Mouse (Mus musculus): ENCODE measurements around the gene Olfr517. TPM values are rescaled to one million over a fixed set of nuclear protein-coding genes. Genes with fewer than 3 reads are reported as not detected.

Gene Olfr517
- total RNA-seq (2021), result not detected
- long read RNA-seq, experiment 1, result 0 reads
- long read RNA-seq, experiment 2, result 0 reads

DNA sequence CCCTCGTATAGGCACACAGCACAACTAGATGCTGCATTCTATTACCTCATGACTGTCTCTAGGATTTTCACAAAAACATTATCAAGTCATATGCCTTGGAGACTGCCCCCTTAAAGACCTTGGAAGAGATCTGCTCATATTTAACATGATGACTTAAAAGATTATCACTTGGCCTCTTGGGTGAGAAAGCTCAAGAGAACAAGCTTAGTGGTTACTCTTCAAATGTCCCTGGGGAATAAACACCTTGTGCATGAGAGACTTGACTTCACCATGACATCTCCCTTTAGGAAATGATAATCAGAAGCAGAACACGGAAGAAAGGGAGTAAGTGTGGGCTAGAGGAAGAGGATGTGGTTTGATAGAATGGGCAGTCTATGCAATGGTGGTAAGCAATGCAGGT, at the start of gene Olfr517:
Gene Olfr517, minus strand, starts transcription at position 101 of the 400 bp plus-strand sequence.
- DNase-seq (ENCODE audit: low spot score), result no peak

DNA sequence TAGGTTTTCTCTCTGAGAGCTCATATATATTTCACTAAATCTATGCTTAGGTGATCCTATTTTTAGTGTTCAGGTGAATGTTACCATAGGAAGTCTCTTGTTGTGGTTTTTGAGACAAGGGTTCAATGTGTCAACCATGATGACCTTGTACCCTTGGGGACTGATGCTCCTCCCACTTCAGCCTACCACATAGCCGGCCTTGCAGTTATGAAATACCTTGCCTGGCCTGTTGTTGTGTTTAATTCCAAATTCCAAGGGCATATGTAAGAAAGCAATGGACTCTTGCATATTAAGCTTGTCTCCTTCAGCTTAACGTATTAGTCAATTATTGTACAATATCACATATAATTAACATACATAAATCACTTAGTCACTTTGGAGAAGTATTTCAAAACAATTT, 31.8 kb upstream of the Olfr517 start:
- DNase-seq (ENCODE audit: low spot score), result no peak

DNA sequence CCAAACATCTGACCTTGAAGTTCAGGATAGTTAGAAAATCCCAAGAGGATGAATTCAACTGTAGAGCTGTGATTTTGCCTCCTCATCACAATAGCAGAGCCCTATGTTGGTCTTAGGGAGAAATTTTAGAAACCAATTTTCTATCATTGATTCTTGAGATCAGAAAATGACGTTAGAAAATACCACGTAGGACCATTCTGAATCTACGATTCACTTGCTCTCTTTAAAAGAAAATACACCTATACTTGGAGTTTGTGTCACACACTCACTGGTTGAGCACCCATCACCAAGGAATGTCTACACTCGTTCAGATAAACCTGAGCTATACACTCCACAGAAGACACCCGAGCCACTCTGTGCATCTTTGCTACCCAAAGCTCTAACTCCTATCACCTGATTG, 22.1 kb upstream of the Olfr517 start, which contains the start of gene Olfr519:
Gene Olfr519, minus strand, starts transcription at position 101 of the 400 bp plus-strand sequence.
- DNase-seq (ENCODE audit: low spot score), result no peak

DNA sequence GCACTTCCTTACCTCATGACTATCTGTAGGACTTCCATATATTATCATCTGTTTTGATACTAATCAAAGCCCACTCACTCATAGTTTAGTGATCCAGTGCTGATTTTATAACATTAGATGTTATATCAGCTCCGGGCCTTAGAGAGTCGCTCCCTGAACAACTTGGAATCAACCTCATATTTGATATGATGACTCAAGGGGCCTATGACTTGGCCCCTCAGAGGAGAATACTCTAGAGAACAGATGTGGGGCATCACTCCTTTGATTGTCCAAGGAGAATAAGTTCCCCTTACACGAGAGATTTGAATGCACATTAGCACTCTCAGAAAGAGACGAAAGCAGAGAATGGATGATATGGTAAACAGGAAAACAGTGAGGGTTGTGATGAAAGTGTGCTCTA, 12.7 kb upstream of the Olfr517 start, which contains the start of gene Olfr518:
Gene Olfr518, minus strand, starts transcription at position 101 of the 400 bp plus-strand sequence.
- no peak for DNase-seq (ENCODE audit: low spot score)

DNA sequence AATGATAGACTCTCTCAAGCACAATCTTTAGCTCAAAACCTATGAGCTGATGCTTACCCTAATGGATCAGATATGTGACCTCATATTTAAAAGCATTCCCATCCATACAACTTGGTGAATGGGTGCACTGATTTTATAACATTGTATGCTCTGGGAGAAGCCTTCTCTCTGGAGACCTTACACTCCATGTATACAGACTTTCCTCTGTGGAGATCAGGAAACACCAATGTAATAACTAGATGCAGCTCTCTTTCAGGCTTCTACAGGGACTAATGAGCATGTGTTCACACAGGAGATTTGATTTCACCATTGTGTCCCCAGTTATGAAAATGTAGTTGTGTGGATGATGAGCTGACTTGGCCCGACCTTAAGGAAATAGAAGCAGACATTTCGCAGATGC, 21.8 kb downstream of the Olfr517 start, which contains the start of gene Olfr516:
Gene Olfr516, minus strand, starts transcription at position 101 of the 400 bp plus-strand sequence.
- DNase-seq (ENCODE audit: low spot score), result no peak

DNA sequence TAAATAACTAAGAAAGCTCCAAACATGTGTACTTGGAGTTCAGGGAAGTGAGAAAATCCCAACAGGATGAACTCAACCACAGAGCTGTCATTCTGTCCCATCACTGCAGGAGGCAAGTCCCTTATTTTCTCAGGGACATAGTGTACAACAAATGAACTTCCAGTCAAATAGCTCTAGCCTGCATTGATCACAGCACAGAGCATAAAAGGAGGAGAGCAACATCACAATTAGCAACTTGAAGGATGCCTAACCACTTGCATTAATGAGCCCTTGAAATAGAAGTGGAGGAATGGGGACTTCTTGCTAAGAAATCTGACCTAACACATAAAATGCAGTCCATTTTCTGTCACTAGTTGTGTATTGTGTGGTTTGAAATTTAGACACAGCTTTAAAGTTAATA, 46.3 kb downstream of the Olfr517 start, which contains the start of gene Olfr514:
Gene Olfr514, minus strand, starts transcription at position 101 of the 400 bp plus-strand sequence.
- DNase-seq (ENCODE audit: low spot score), result no peak

Other genes with a start within 250 kb of the Olfr517 start
- not detected for gene Olfr508, start 242.4 kb downstream of the Olfr517 start, total RNA-seq (2021)
- gene Olfr509, start 220.5 kb downstream of the Olfr517 start, total RNA-seq (2021), result not detected
- not detected for gene Olfr510, start 206.0 kb downstream of the Olfr517 start, total RNA-seq (2021)
- not detected for gene Olfr512, start 159.1 kb downstream of the Olfr517 start, total RNA-seq (2021)
- gene Olfr513, start 121.4 kb downstream of the Olfr517 start, total RNA-seq (2021), result not detected
- not detected for gene Olfr514, start 46.4 kb downstream of the Olfr517 start, total RNA-seq (2021)
- gene Olfr516, start 21.9 kb downstream of the Olfr517 start, total RNA-seq (2021), result not detected
- not detected for gene Olfr518, start 12.6 kb upstream of the Olfr517 start, total RNA-seq (2021)
- not detected for gene Olfr519, start 22.0 kb upstream of the Olfr517 start, total RNA-seq (2021)
- 1 to 10 TPM; 1.1 to 2.7 TPM for gene Nlrp10, start 57.8 kb upstream of the Olfr517 start, total RNA-seq (2021)
- gene Eif3f, start 62.0 kb upstream of the Olfr517 start, total RNA-seq (2021), result 100 to 1,000 TPM; 119 TPM
- under 1 TPM; 0.30 to 0.59 TPM for gene Tub, start 78.0 kb upstream of the Olfr517 start, total RNA-seq (2021)
- gene Ric3, start 211.0 kb upstream of the Olfr517 start, total RNA-seq (2021), result 1 to 10 TPM; 2.7 to 2.8 TPM